Mouse (Mus musculus): ENCODE data around the gene Mybph.

The Mybph gene

GRCm38 (mm10) chr1:134210179-134210755, 17.0 kb downstream of the Mybph start:
- no peak for DNase-seq (ENCODE audit: low spot score in 2 of 2)

- DNase-seq (ENCODE audit: low spot score in 2 of 2) = no peak
These were observed 17.8 kb downstream of the Mybph start for GRCm38 (mm10) chr1:134211043-134211442.

GRCm38 (mm10) chr1:134211631-134212030, 18.4 kb downstream of the Mybph start:
- DNase-seq (ENCODE audit: low spot score in 2 of 2) = no peak

GRCm38 (mm10) chr1:134212351-134212750, 19.1 kb downstream of the Mybph start:
- no peak for DNase-seq (ENCODE audit: low spot score in 2 of 2)

GRCm38 (mm10) chr1:134213405-134213804, 20.2 kb downstream of the Mybph start:
- no peak for DNase-seq (ENCODE audit: low spot score in 2 of 2)

GRCm38 (mm10) chr1:134215059-134215458, 21.8 kb downstream of the Mybph start:
- DNase-seq (ENCODE audit: low spot score in 2 of 2) = no peak

- no peak for DNase-seq (ENCODE audit: low spot score in 2 of 2)
These were observed 22.7 kb downstream of the Mybph start for GRCm38 (mm10) chr1:134215751-134216628.

GRCm38 (mm10) chr1:134216629-134216971, 23.4 kb downstream of the Mybph start:
- no peak for DNase-seq (ENCODE audit: low spot score in 2 of 2)

- no peak for DNase-seq (ENCODE audit: low spot score in 2 of 2)
These were observed 23.8 kb downstream of the Mybph start for GRCm38 (mm10) chr1:134217028-134217481.

GRCm38 (mm10) chr1:134217942-134218341, 24.7 kb downstream of the Mybph start:
- DNase-seq (ENCODE audit: low spot score in 2 of 2) = no peak

GRCm38 (mm10) chr1:134219608-134220007, 26.4 kb downstream of the Mybph start:
- no peak for DNase-seq (ENCODE audit: low spot score in 2 of 2)

- no peak for DNase-seq (ENCODE audit: low spot score in 2 of 2)
These were observed 27.9 kb downstream of the Mybph start for GRCm38 (mm10) chr1:134221172-134221571.

GRCm38 (mm10) chr1:134222122-134223055, 29.1 kb downstream of the Mybph start:
- no peak for DNase-seq (ENCODE audit: low spot score in 2 of 2)

GRCm38 (mm10) chr1:134224649-134225227, 31.5 kb downstream of the Mybph start:
- DNase-seq (ENCODE audit: low spot score in 2 of 2) = no peak

GRCm38 (mm10) chr1:134225375-134225774, 32.1 kb downstream of the Mybph start:
- no peak for DNase-seq (ENCODE audit: low spot score in 2 of 2)

- no peak for DNase-seq (ENCODE audit: low spot score in 2 of 2)
These were observed 33.5 kb downstream of the Mybph start for GRCm38 (mm10) chr1:134226739-134227138.

GRCm38 (mm10) chr1:134229806-134230575, 36.7 kb downstream of the Mybph start:
- DNase-seq (ENCODE audit: low spot score in 2 of 2) = no peak

- DNase-seq (ENCODE audit: low spot score in 2 of 2) = no peak
These were observed 37.5 kb downstream of the Mybph start for GRCm38 (mm10) chr1:134230638-134231228.

GRCm38 (mm10) chr1:134231270-134231669, 38.0 kb downstream of the Mybph start:
- DNase-seq (ENCODE audit: low spot score in 2 of 2) = no peak

GRCm38 (mm10) chr1:134231681-134232080, 38.4 kb downstream of the Mybph start:
- DNase-seq (ENCODE audit: low spot score in 2 of 2) = no peak

- DNase-seq (ENCODE audit: low spot score in 2 of 2) = no peak
These were observed 39.1 kb downstream of the Mybph start for GRCm38 (mm10) chr1:134232326-134232725.
